12 mouse cellular contexts compared by ENCODE assay signal in the genomic region with DNA sequence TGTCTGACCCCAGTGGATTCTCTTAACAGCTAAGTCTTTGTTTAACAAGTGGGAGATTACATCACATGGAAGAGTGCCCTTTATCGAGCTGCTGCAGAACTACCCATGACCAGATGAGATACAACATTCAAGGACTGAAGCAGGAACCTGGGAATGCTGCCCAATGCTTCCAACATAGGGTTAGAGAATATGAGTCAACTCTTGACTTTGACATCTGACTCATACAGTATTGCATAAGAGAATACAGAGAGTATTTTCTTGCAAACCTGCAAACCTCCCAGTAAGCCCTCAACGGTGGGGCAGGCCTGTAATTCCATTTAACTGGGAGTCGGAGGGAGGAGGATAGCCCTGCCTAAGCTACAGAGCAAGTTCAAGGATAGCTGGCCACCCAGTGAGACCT. TPM values are rescaled to one million over a fixed set of nuclear protein-coding genes. Genes with fewer than 3 reads are reported as not detected.
DNase-seq lines count a peak whose midpoint lies in the region; ATAC-seq and TF ChIP-seq lines count a peak whose summit lies in the region.
"Had no signal": no experiment of that assay in that cellular context is flagged by ENCODE, and none has a peak within 500 bp of the region (broad histone marks: within the 10 kb centered on the region; RNA-seq: fewer than 3 reads in every experiment).

No protein-coding gene starts in this region.

- H3K79me2 ChIP-seq in liver, adult 2 months (ENCODE audit: control insufficient read depth, insufficient read depth, low read length): no peaks in the 10 kb centered on the region

- peaks cover 25% of the 10 kb centered on the region for H3K4me1 ChIP-seq in liver, adult 2 months (ENCODE audit: control insufficient read depth, insufficient read depth, low read length)
- H3K4me1 ChIP-seq in forebrain, embryonic 16.5 days (replicated peaks; ENCODE audit: control insufficient read depth, insufficient read depth, low read length): 0 out of 2 replicates have a peak, but pooled peaks cover 2% of the 10 kb centered on the region
- H3K4me1 ChIP-seq: hindbrain, embryonic 12.5 days; midbrain, embryonic 15.5 days had no signal

- peak overlapping the region; percentile 57; the same call in 1 of the 2 replicates for H3K9ac ChIP-seq in liver, adult 2 months (ENCODE audit: low read depth, low read length)
- H3K9ac ChIP-seq in forebrain, embryonic 16.5 days (replicated peaks; ENCODE audit: low read depth, low read length): no peak overlapping the region
- H3K9ac ChIP-seq: embryonic facial prominence, embryonic 15.5 days; hindbrain, embryonic 12.5 days; midbrain, embryonic 15.5 days had no signal

- no peaks in the 10 kb centered on the region for H3K27me3 ChIP-seq in liver, adult 2 months (ENCODE audit: control insufficient read depth, insufficient read depth, low read length)
- H3K27me3 ChIP-seq in forebrain, embryonic 16.5 days (replicated peaks; ENCODE audit: control insufficient read depth, insufficient read depth, low read length): no peaks in the 10 kb centered on the region
- H3K27me3 ChIP-seq: embryonic facial prominence, embryonic 15.5 days; hindbrain, embryonic 12.5 days had no signal

- no peak overlapping the region for H3K4me3 ChIP-seq in liver, adult 2 months (ENCODE audit: insufficient read depth, low read depth, low read length)
- H3K4me3 ChIP-seq in forebrain, embryonic 16.5 days (replicated peaks; ENCODE audit: low read length): no peak overlapping the region
- H3K4me3 ChIP-seq: embryonic facial prominence, embryonic 15.5 days; hindbrain, embryonic 12.5 days; midbrain, embryonic 15.5 days had no signal

- no peak overlapping the region for H3K4me2 ChIP-seq in forebrain, embryonic 16.5 days (ENCODE audit: low read length)
- H3K4me2 ChIP-seq: embryonic facial prominence, embryonic 15.5 days; hindbrain, embryonic 12.5 days; midbrain, embryonic 15.5 days had no signal

- WGBS in liver, adult 2 months: 16% methylated on average over 3 of the region's 3 CpGs
- WGBS in forebrain, embryonic 16.5 days: 78% methylated on average over 3 of the region's 3 CpGs

- peak; percentile 100 for DNase-seq in liver, adult 2 months (ENCODE audit: extremely low read depth, low read depth, low spot score)
- DNase-seq in liver (no peak), NIH3T3 (ENCODE audit: low read depth) (peak; percentile 92)
- DNase-seq in fibroblast of lung, adult 2 months (ENCODE audit: low read depth): peak; percentile 93
- no peak for DNase-seq in B cell, adult 2 months
- DNase-seq in frontal cortex, postnatal 25 days (ENCODE audit: low spot score in 2 of 2): no peak
- DNase-seq: cerebellum, adult 8-10 months had no signal

- H3K9me3 ChIP-seq in forebrain, embryonic 16.5 days (ENCODE audit: control insufficient read depth, low read length): no peaks in the 10 kb centered on the region
- H3K9me3 ChIP-seq: embryonic facial prominence, embryonic 15.5 days; hindbrain, embryonic 12.5 days; midbrain, embryonic 15.5 days had no signal

- ATAC-seq in megakaryocyte progenitor cell, adult 5-6 weeks (replicated peaks; ENCODE audit: poor library complexity): 0 out of 2 replicates have a peak, but pooled peaks have one; percentile 8
- no peak for ATAC-seq in forebrain, embryonic 16.5 days
- ATAC-seq: midbrain, embryonic 15.5 days had no signal

- TF ChIP-seq CTCF in liver, adult 2 months (IDR thresholded peaks at IDR 0.05; ENCODE audit: low read depth, low read length): no peak

- TF ChIP-seq POLR2A in liver, adult 2 months (IDR thresholded peaks at IDR 0.05; ENCODE audit: extremely low read depth, insufficient read depth, low read length): no peak

- peak overlapping the region; percentile 89 for H3K27ac ChIP-seq in liver, adult 2 months (replicated peaks; ENCODE audit: insufficient read depth, low read depth, low read length)
- H3K27ac ChIP-seq in forebrain, embryonic 16.5 days (ENCODE audit: low read length): no peak overlapping the region
- H3K27ac ChIP-seq: embryonic facial prominence, embryonic 15.5 days; hindbrain, embryonic 12.5 days; midbrain, embryonic 15.5 days had no signal

- H3K36me3 ChIP-seq in liver, adult 2 months (ENCODE audit: control insufficient read depth, insufficient read depth, low read length): peaks cover 77% of the 10 kb centered on the region
- no peaks in the 10 kb centered on the region for H3K36me3 ChIP-seq in forebrain, embryonic 16.5 days (ENCODE audit: control insufficient read depth, insufficient read depth)
- H3K36me3 ChIP-seq: embryonic facial prominence, embryonic 15.5 days; hindbrain, embryonic 12.5 days; midbrain, embryonic 15.5 days had no signal

RNA-seq across cellular contexts. Expression of a gene that starts 15.0 kb away (rescaled TPM):
- 1.2 and 1.9 TPM in 2 replicates for total RNA-seq in liver, adult 2 months (2014; rRNA removed)
- 0.29 and 0.38 TPM in 2 replicates for polyA plus RNA-seq in liver, adult 2 months (2012; rRNA removed)
- total RNA-seq in megakaryocyte progenitor cell, adult 5-6 weeks (2015): 23.2 and 24.1 TPM in 2 replicates
- total RNA-seq in megakaryocyte progenitor cell, adult 5-6 weeks (2017): 22.1 and 33.9 TPM in 2 replicates
- polyA plus RNA-seq in forebrain, embryonic 16.5 days (2015; fragmentation: Nextera tagmentation; extraction: Ambion mirVana): 10.2 and 12.0 TPM in 2 replicates

Comparison
In these comparisons a context has a peak if more than half of its experiments do, and no peak if none do; other contexts are left out.
1. DNase-seq: peak in liver, adult 2 months (single experiment), NIH3T3 (single experiment) and fibroblast of lung, adult 2 months (single experiment); none in liver (single experiment), B cell, adult 2 months (0 of 2) and frontal cortex, postnatal 25 days (0 of 2).